Comparison of ENCODE assay signal across 7 mouse cellular contexts in genomic region chr10:96370547-96371320, GRCm38 (mm10).
DNase-seq lines count a peak whose midpoint lies in the region; ATAC-seq and TF ChIP-seq lines count a peak whose summit lies in the region.

No protein-coding gene starts in this region.

- H3K9ac ChIP-seq in heart, embryonic 14.5 days (ENCODE audit: low read length): peak overlapping the region; percentile 51

- no peak for TF ChIP-seq CTCF in cerebellum, adult 2 months (IDR thresholded peaks at IDR 0.05; ENCODE audit: borderline replicate concordance, insufficient read depth, low read depth, low read length)

- WGBS in cerebellum, adult 2 months: 46% methylated on average over 21 of the region's 21 CpGs
- 46% methylated on average over 21 of the region's 21 CpGs for WGBS in heart, embryonic 14.5 days

- intact Hi-C loops in left cerebral cortex, postnatal 36 days (cut with DNase I): no loop called here

- no peaks in the 10 kb centered on the region for H3K36me3 ChIP-seq in heart, embryonic 14.5 days (ENCODE audit: control insufficient read depth, insufficient read depth, low read length)

- no peaks in the 10 kb centered on the region for H3K27me3 ChIP-seq in cerebellum, adult 2 months (ENCODE audit: control insufficient read depth, insufficient read depth, low read length)
- H3K27me3 ChIP-seq in heart, embryonic 14.5 days (ENCODE audit: control insufficient read depth, insufficient read depth, low read length): no peaks in the 10 kb centered on the region

- no peak for TF ChIP-seq POLR2A in cerebellum, adult 2 months (IDR thresholded peaks at IDR 0.05; ENCODE audit: borderline replicate concordance, insufficient read depth, low read length)

- peak overlapping the region; percentile 66 for H3K4me2 ChIP-seq in heart, embryonic 14.5 days (ENCODE audit: low read length)

- peak overlapping the region; percentile 34 for H3K4me3 ChIP-seq in cerebellum, adult 2 months (replicated peaks; ENCODE audit: insufficient read depth, low read depth, low read length)
- peak overlapping the region; percentile 27 to 33 for H3K4me3 ChIP-seq in heart, embryonic 14.5 days (ENCODE audit: control insufficient read depth in 1 of 2, insufficient read depth in 1 of 2, low read depth in 1 of 2, low read length in 2 of 2)

- no peak overlapping the region for H3K27ac ChIP-seq in cerebellum, adult 2 months (ENCODE audit: insufficient read depth, low read length)
- H3K27ac ChIP-seq in heart, embryonic 14.5 days (replicated peaks in 1 of 2; ENCODE audit: control insufficient read depth in 1 of 2, insufficient read depth in 1 of 2, low read depth in 2 of 2, low read length in 2 of 2): no peak overlapping the region

- H3K9me3 ChIP-seq in heart, embryonic 14.5 days (ENCODE audit: control insufficient read depth, low read length): no peaks in the 10 kb centered on the region

- ATAC-seq in heart, embryonic 14.5 days (ENCODE audit: insufficient number of reproducible peaks, insufficient read depth, low FRiP score, low read depth): no peak

- no peaks in the 10 kb centered on the region for H3K4me1 ChIP-seq in cerebellum, adult 2 months (ENCODE audit: control insufficient read depth, insufficient read depth, low read length)
- H3K4me1 ChIP-seq in heart, embryonic 14.5 days (ENCODE audit: control insufficient read depth in 2 of 2, insufficient read depth in 2 of 2, low read length in 2 of 2): peaks cover 0 to 4% of the 10 kb centered on the region in 2 experiments; a peak in 2 of 4 replicates

- peak; percentile 6 to 11 for DNase-seq in left cerebral cortex, adult 8-10 months (ENCODE audit: low spot score in 2 of 2)
- DNase-seq in left cerebral cortex, postnatal 36 days (ENCODE audit: low spot score in 2 of 2): no peak
- peak in 1 of 2 experiments; percentile 45 for DNase-seq in cerebellum, adult 2 months
- DNase-seq in lung, postnatal 14 days: peak; percentile 44
- peak; percentile 15 for DNase-seq in right cerebral cortex, postnatal 14 days
- DNase-seq in urinary bladder, adult 18-20 months (ENCODE audit: low spot score in 2 of 2): no peak

Comparison
In these comparisons a context has a peak if more than half of its experiments do, and no peak if none do; other contexts are left out.
1. DNase-seq: peak in left cerebral cortex, adult 8-10 months (2 of 2), lung, postnatal 14 days (single experiment) and right cerebral cortex, postnatal 14 days (single experiment); none in left cerebral cortex, postnatal 36 days (0 of 2) and urinary bladder, adult 18-20 months (0 of 2).